Mouse (Mus musculus) CD4-positive, CD25-positive, alpha-beta regulatory T cell, adult 2 months (primary cell): ENCODE data around the gene Lipo3.
A peak's percentile ranks its signal among the peaks of the same experiment; 100 is the strongest.
"Not testable (repeated sequence)": the region's sequence is repeated elsewhere in the genome, so short reads cannot be mapped to it uniquely, and the experiment has no call there.

ENCODE experiments used
- DNase-seq: peaks from one replicate; pipeline ENCODE4 v3.0.0-alpha.2; 2012; ENCODE audit warnings: low read depth, low spot score

The Lipo3 gene

DNA sequence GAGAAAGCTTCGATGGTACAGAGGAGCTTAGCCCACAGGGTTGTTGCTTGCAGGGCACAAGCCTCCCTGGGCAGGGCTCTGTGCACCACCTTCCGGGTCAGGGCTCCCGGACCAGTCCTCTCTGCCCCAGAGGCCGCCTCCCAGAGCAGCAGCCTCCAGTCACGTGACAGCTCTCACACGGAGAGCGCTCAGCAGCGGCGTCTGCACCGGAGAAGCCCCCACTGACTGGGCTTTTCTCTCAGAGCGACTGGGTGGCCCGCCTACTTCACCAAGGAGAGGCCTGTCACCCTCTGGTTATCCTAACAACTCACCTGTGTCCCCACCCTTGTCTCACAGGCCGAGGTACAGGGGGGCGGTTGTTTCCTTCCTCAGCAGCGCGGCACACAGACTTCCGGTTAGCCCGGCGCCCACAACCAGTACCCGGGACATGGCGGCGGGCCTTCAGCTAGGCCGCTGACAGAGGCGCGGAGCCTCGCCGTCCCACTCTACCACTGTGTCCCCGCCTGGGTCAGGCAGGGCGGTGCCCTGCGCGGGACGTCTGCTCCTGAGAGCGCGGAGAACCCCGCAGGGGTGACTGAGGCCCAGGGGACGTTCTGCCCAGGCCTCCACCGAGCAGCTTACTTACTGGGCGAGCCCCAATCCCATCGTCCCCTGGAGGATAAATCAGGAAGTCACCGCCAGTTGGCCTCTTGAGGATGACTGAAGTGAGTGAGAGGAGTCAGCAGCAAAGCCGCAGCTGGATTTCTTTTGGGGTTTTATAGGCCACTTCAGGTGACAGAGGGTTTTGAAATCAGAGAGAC is at the start of gene Lipo3:
Lipo3 (minus strand) TSS at position 665 of the 800 bp plus-strand sequence.
- not testable (repeated sequence) for DNase-seq

DNA sequence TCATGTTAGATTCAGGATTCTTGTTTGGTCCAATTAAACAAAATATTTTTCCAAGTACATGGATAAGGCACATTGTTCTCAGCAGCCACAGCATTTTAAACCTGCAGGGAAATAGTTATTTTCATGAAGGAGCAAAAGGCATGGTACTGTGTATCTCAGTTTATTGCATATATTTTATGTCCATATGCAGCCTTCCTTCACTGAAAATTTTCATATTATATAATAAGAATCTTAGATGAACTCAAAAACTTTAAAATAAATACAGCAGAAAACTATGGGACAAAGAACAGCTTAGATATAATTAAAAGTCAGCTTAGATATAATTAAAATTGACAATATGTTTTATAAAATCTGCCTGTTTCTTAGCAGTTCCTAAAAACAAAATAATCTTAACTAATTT is 25.6 kb upstream of the Lipo3 start, which contains the start of gene Lipo1:
Lipo1 (minus strand) TSS at position 101 of the 400 bp plus-strand sequence.
- not testable (repeated sequence) for DNase-seq

DNA sequence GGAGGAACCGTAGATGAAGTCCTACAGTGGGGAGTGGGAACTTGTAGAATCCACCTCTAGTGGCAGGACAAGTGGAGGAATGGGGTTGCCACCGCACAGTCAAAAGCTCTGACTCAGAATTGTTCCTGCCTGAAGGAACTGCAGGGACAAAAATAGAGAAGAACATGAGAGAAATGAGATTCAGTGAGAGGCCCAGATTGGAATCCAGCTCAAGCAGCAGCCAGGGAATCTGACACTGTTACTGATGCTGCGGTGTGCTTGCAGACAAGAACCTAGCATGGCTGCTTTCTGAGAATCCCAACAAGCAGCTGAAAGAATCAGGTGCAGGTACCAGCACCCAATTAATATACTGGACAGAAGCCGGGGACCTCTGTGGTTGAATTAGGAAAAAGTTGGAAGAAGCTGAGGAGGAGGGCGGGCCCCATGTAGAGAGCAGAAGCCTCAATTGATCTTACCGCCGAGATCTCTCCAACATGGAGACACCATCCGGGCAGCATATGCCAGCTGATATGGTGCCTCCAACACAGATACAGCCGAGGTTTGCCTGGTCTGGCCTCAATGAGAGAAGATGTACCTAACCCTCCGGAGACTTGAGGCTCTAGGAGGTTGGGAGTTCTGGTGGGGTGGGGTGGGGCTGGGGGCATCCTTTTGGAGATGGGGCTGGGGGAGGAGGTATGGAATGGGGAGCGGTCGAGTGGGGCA is 25.0 kb upstream of the Lipo3 start:
- DNase-seq: no peak

- not testable (repeated sequence) for DNase-seq
These were observed 10.5 kb downstream of the Lipo3 start, which contains the start of gene Lipo2 for GRCm38 (mm10) chr19:33751259-33751658. Gene Lipo2, minus strand, starts transcription at chr19:33751359.

GRCm38 (mm10) chr19:33625152-33625551 is 136.6 kb downstream of the Lipo3 start, which contains the start of gene Gm8978:
Gene Gm8978, minus strand, starts transcription at chr19:33625252.
- not testable (repeated sequence) for DNase-seq

DNA sequence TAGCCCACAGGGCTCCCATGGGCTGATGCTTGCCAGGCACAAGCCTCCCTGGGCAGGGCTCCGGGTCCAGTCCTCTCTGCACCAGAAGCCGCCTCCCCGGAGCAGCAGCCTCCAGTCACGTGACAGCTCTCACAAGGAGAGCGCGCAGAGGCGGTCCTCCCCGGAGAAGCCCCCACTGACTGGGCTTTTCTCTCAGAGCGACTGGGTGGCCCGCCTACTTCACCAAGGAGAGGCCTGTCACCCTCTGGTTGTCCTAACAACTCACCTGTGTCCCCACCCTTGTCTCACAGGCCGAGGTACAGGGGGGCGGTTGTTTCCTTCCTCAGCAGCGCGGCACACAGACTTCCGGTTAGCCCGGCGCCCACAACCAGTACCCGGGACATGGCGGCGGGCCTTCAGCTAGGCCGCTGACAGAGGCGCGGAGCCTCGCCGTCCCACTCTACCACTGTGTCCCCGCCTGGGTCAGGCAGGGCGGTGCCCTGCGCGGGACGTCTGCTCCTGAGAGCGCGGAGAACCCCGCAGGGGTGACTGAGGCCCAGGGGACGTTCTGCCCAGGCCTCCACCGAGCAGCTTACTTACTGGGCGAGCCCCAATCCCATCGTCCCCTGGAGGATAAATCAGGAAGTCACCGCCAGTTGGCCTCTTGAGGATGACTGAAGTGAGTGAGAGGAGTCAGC is 172.0 kb downstream of the Lipo3 start:
- peak; percentile 78 for DNase-seq

DNA sequence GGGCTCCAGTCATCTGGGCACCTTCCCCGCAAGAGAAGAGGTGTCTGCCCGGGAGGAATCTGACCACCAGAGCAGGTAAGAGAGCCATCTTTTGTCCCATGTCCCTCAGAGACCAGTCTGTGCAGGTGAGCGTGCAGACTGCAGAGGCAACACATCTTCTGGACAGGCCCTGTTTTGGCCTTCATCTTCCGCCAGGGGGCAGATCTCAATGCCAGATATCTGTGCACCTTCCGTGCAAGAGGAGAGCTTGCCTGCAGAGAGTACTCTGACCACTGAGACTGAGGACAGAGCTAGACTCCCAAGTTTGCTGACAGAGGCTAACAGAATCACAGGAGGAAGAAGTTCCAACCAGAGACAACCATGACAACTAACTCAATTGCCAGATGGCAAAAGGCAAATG is 193.2 kb downstream of the Lipo3 start:
- not testable (repeated sequence) for DNase-seq

DNA sequence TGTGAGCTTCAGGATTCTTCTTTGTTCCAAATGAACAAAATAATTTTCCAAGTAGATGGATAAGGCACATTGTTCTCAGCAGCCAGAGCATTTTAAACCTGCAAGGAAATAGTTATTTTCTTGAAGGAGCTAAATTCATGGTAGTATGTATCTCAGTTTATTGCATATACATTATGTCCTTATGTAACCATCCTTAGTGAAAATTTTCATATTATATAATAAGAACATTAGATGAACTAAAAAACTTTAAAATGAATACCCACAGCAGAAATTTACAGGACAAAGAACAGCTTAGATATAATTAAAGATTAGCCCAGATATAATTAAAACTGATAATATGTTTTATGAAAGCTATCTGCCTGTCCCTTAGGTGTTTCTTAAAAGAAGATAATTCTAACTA is 244.1 kb downstream of the Lipo3 start, which contains the start of gene Lipo4:
Lipo4 (minus strand) TSS at position 101 of the 400 bp plus-strand sequence.
- no peak for DNase-seq
